Mouse (Mus musculus): ENCODE data around the gene Erp29. TPM values are rescaled to one million over a fixed set of nuclear protein-coding genes. Genes with fewer than 3 reads are reported as not detected.

Erp29 gene
- polyA plus RNA-seq, 1 experiment from 2014 or later: 147 TPM

DNA sequence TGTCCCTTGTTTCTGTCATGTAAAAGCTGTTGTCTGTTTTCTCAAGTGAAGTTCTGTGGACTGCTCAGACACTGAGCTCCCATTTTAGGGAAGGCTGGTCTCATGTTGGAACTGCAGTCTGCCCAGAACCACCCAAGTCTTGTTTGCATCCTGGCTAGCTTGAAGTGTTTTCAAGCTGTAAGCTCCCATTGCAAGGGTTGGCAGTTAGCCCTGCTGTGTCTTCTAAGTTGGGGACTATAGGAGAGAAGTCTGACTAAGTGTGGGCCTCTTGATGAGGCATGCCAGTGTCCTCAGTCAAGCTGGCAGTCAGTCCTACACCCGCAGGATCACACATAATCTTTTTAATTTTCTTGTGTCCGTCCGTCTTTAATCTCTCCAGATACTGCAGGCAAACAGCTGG lies 23.4 kb downstream of the Erp29 start:
- H3K36me3 ChIP-seq (ENCODE audit: control insufficient read depth, insufficient read depth, low read length): peaks cover 73% of the 10 kb centered on the region
- H3K9ac ChIP-seq (ENCODE audit: low read length): no peak overlapping the region
- H3K4me2 ChIP-seq (ENCODE audit: low read depth, low read length): no peak overlapping the region
- 91% methylated on average over 3 of the region's 3 CpGs for WGBS
- no peak overlapping the region for H3K27ac ChIP-seq (ENCODE audit: low read length)
- no peak overlapping the region for H3K4me3 ChIP-seq (ENCODE audit: low read length)
- no peaks in the 10 kb centered on the region for H3K27me3 ChIP-seq (ENCODE audit: control insufficient read depth, insufficient read depth, low read depth, low read length)
- no peak for ATAC-seq (ENCODE audit: low read depth)
- H3K9me3 ChIP-seq (ENCODE audit: control insufficient read depth, low read length): no peaks in the 10 kb centered on the region
- no peaks in the 10 kb centered on the region for H3K4me1 ChIP-seq (replicated peaks; ENCODE audit: control insufficient read depth, insufficient read depth, low read length)

GRCm38 (mm10) chr5:121423297-121423696 lies 29.0 kb downstream of the Erp29 start:
- ATAC-seq (ENCODE audit: low read depth): no peak
- no peak overlapping the region for H3K4me2 ChIP-seq (ENCODE audit: low read depth, low read length)
- H3K36me3 ChIP-seq (ENCODE audit: control insufficient read depth, insufficient read depth, low read length): peaks cover 56% of the 10 kb centered on the region
- WGBS: 91% methylated on average over 10 of the region's 10 CpGs
- H3K4me1 ChIP-seq (replicated peaks; ENCODE audit: control insufficient read depth, insufficient read depth, low read length): no peaks in the 10 kb centered on the region
- no peaks in the 10 kb centered on the region for H3K9me3 ChIP-seq (ENCODE audit: control insufficient read depth, low read length)
- H3K4me3 ChIP-seq (ENCODE audit: low read length): no peak overlapping the region
- H3K27me3 ChIP-seq (ENCODE audit: control insufficient read depth, insufficient read depth, low read depth, low read length): no peaks in the 10 kb centered on the region
- H3K9ac ChIP-seq (ENCODE audit: low read length): no peak overlapping the region
- H3K27ac ChIP-seq (ENCODE audit: low read length): no peak overlapping the region

DNA sequence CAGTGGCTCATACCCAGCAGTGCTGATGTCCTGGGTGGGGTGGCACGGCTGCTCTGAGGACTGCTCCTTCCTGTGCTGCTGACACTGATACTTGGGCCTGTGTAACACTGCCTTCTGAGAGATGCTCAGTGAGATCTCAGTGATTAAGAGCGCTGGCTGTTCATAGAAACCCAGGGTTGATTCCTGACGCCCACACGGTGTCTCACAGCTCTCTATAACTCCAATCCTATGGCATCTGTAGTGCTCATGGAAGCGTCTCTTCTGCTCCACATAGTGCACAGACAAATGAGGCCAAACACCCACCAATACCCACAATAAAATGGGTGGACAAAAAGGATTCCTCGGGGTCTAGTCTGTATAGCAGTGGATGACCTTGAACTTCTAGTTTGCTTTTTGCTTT lies 29.5 kb downstream of the Erp29 start:
- no peak overlapping the region for H3K4me3 ChIP-seq (ENCODE audit: low read length)
- H3K36me3 ChIP-seq (ENCODE audit: control insufficient read depth, insufficient read depth, low read length): peaks cover 57% of the 10 kb centered on the region
- H3K9me3 ChIP-seq (ENCODE audit: control insufficient read depth, low read length): no peaks in the 10 kb centered on the region
- no peak overlapping the region for H3K4me2 ChIP-seq (ENCODE audit: low read depth, low read length)
- H3K9ac ChIP-seq (ENCODE audit: low read length): no peak overlapping the region
- no peaks in the 10 kb centered on the region for H3K27me3 ChIP-seq (ENCODE audit: control insufficient read depth, insufficient read depth, low read depth, low read length)
- 92% methylated on average over 6 of the region's 6 CpGs for WGBS
- H3K27ac ChIP-seq (ENCODE audit: low read length): no peak overlapping the region
- no peak for ATAC-seq (ENCODE audit: low read depth)
- no peaks in the 10 kb centered on the region for H3K4me1 ChIP-seq (replicated peaks; ENCODE audit: control insufficient read depth, insufficient read depth, low read length)

DNA sequence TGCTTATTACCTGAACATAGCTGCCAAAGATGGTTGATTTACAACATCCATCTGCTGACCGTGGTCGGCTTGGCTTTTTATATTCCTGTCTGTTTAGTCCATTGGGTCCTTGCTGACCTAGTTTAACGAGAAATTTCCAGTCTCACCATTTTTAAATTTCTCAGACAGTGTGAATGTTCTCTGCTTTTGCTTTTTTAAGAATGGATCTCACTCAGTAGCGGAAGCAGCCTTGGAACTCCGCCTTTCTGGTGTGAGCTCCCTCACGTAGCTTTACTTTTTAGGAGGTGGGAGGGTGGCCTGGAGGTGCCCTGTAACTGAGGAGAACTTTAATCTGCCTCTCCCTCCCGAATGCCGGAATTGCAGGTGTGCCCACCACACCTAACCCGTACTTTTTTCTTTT lies 31.6 kb downstream of the Erp29 start:
- H3K4me1 ChIP-seq (replicated peaks; ENCODE audit: control insufficient read depth, insufficient read depth, low read length): no peaks in the 10 kb centered on the region
- no peak overlapping the region for H3K4me2 ChIP-seq (ENCODE audit: low read depth, low read length)
- H3K9me3 ChIP-seq (ENCODE audit: control insufficient read depth, low read length): no peaks in the 10 kb centered on the region
- H3K27me3 ChIP-seq (ENCODE audit: control insufficient read depth, insufficient read depth, low read depth, low read length): no peaks in the 10 kb centered on the region
- WGBS: 90% methylated on average over 9 of the region's 9 CpGs
- no peak overlapping the region for H3K9ac ChIP-seq (ENCODE audit: low read length)
- no peak overlapping the region for H3K27ac ChIP-seq (ENCODE audit: low read length)
- no peak overlapping the region for H3K4me3 ChIP-seq (ENCODE audit: low read length)
- H3K36me3 ChIP-seq (ENCODE audit: control insufficient read depth, insufficient read depth, low read length): peaks cover 56% of the 10 kb centered on the region
- no peak for ATAC-seq (ENCODE audit: low read depth)

DNA sequence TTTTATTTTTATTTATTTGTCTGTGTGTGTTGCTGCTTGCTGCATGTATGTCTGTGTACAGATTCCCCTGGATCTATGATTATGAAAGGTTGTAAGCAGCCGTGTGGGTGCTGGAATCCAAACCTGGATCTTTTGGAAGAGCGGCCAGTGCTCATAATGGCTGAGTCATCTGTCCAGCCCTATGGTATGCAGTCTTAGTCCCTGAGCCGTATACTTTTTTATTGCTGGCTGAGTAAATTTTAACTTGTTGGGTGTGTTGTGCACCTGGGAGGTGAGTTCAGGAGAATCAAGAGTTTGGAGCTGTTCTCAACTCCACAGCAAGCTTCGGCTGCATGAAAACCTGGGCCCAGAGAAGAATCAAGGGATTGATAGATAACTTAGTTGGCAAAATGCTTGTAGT lies 41.3 kb downstream of the Erp29 start:
- no peak overlapping the region for H3K4me3 ChIP-seq (ENCODE audit: low read length)
- H3K4me2 ChIP-seq (ENCODE audit: low read depth, low read length): no peak overlapping the region
- H3K27ac ChIP-seq (ENCODE audit: low read length): no peak overlapping the region
- H3K36me3 ChIP-seq (ENCODE audit: control insufficient read depth, insufficient read depth, low read length): peaks cover 25% of the 10 kb centered on the region
- no peak for ATAC-seq (ENCODE audit: low read depth)
- WGBS: 86% methylated on average over 4 of the region's 4 CpGs
- no peak overlapping the region for H3K9ac ChIP-seq (ENCODE audit: low read length)
- no peaks in the 10 kb centered on the region for H3K4me1 ChIP-seq (replicated peaks; ENCODE audit: control insufficient read depth, insufficient read depth, low read length)
- no peaks in the 10 kb centered on the region for H3K9me3 ChIP-seq (ENCODE audit: control insufficient read depth, low read length)
- H3K27me3 ChIP-seq (ENCODE audit: control insufficient read depth, insufficient read depth, low read depth, low read length): no peaks in the 10 kb centered on the region

- 77% methylated on average over 8 of the region's 8 CpGs for WGBS
- Histone ChIP-seq H3K36me3 (ENCODE audit: control insufficient read depth, insufficient read depth, low read length) (peaks cover 8% of the 10 kb centered on the region; the same call in 1 of the 2 replicates), H3K4me3 (ENCODE audit: low read length) (no peak overlapping the region), H3K9ac (ENCODE audit: low read length) (no peak overlapping the region), H3K27ac (ENCODE audit: low read length) (no peak overlapping the region), H3K4me2 (ENCODE audit: low read depth, low read length) (no peak overlapping the region), H3K27me3 (ENCODE audit: control insufficient read depth, insufficient read depth, low read depth, low read length) (no peaks in the 10 kb centered on the region), H3K4me1 (replicated peaks; ENCODE audit: control insufficient read depth, insufficient read depth, low read length) (no peaks in the 10 kb centered on the region), H3K9me3 (ENCODE audit: control insufficient read depth, low read length) (no peaks in the 10 kb centered on the region)
- no peak for ATAC-seq (ENCODE audit: low read depth)
These were observed 44.5 kb downstream of the Erp29 start for GRCm38 (mm10) chr5:121407856-121408255.

GRCm38 (mm10) chr5:121400849-121401248 lies 51.5 kb downstream of the Erp29 start:
- 74% methylated on average over 5 of the region's 5 CpGs for WGBS
- H3K36me3 ChIP-seq (ENCODE audit: control insufficient read depth, insufficient read depth, low read length): no peaks in the 10 kb centered on the region; the same call in 1 of the 2 replicates
- no peak overlapping the region for H3K4me3 ChIP-seq (ENCODE audit: low read length)
- peaks cover 18% of the 10 kb centered on the region for H3K4me1 ChIP-seq (replicated peaks; ENCODE audit: control insufficient read depth, insufficient read depth, low read length)
- no peaks in the 10 kb centered on the region for H3K9me3 ChIP-seq (ENCODE audit: control insufficient read depth, low read length)
- no peak overlapping the region for H3K4me2 ChIP-seq (ENCODE audit: low read depth, low read length)
- H3K27ac ChIP-seq (ENCODE audit: low read length): no peak overlapping the region
- no peak overlapping the region for H3K9ac ChIP-seq (ENCODE audit: low read length)
- ATAC-seq (ENCODE audit: low read depth): no peak
- no peaks in the 10 kb centered on the region for H3K27me3 ChIP-seq (ENCODE audit: control insufficient read depth, insufficient read depth, low read depth, low read length)

DNA sequence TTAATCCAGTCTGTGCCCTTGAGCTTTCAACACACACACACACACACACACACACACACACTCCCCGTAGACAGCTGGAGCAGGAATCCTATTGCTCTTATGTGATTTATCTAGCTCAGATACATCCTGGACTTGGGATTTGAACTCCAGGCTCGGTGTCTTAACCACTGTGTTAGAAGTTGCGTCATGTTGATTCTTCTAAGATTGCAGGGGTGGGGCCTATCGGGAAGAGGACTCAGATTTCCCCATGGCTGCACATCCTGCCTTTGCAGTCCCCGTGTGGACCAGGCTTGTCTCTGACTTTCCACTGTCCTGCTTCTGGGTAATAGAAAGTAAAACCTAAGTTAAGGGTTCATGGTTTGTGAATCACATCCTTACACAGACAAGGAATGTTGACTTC lies 52.2 kb downstream of the Erp29 start:
- no peak overlapping the region for H3K4me2 ChIP-seq (ENCODE audit: low read depth, low read length)
- H3K4me1 ChIP-seq (replicated peaks; ENCODE audit: control insufficient read depth, insufficient read depth, low read length): peaks cover 18% of the 10 kb centered on the region
- 54% methylated on average over 5 of the region's 5 CpGs for WGBS
- no peaks in the 10 kb centered on the region for H3K27me3 ChIP-seq (ENCODE audit: control insufficient read depth, insufficient read depth, low read depth, low read length)
- ATAC-seq (ENCODE audit: low read depth): no peak
- H3K9ac ChIP-seq (ENCODE audit: low read length): no peak overlapping the region
- no peaks in the 10 kb centered on the region for H3K9me3 ChIP-seq (ENCODE audit: control insufficient read depth, low read length)
- no peaks in the 10 kb centered on the region; the same call in 1 of the 2 replicates for H3K36me3 ChIP-seq (ENCODE audit: control insufficient read depth, insufficient read depth, low read length)
- no peak overlapping the region for H3K4me3 ChIP-seq (ENCODE audit: low read length)
- no peak overlapping the region for H3K27ac ChIP-seq (ENCODE audit: low read length)

DNA sequence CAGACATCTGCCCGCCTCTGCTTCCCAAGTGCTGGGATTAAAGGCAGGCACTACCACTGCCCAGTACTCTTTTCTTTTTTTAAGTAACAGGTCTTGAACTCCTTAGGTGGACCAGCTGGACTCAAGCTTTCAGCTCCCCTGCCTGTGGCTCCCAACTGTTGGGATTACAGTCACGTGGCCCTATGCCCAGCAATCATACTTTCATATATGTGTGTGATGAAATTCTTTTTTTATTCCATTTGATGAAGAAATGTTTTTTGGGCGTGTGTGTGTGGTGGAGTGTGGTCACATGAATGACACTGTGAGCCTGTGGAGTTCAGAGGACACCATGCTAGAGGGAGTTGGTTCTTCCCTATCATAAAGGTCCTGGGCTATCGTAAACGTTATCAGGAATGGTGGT lies 52.8 kb downstream of the Erp29 start:
- H3K4me3 ChIP-seq (ENCODE audit: low read length): no peak overlapping the region
- H3K9me3 ChIP-seq (ENCODE audit: control insufficient read depth, low read length): no peaks in the 10 kb centered on the region
- WGBS: 80% methylated on average over 5 of the region's 5 CpGs
- peak overlapping the region; percentile 95 for H3K4me2 ChIP-seq (ENCODE audit: low read depth, low read length)
- H3K27ac ChIP-seq (ENCODE audit: low read length): no peak overlapping the region
- ATAC-seq (ENCODE audit: low read depth): no peak
- H3K27me3 ChIP-seq (ENCODE audit: control insufficient read depth, insufficient read depth, low read depth, low read length): no peaks in the 10 kb centered on the region
- peaks cover 18% of the 10 kb centered on the region for H3K4me1 ChIP-seq (replicated peaks; ENCODE audit: control insufficient read depth, insufficient read depth, low read length)
- H3K9ac ChIP-seq (ENCODE audit: low read length): no peak overlapping the region
- no peaks in the 10 kb centered on the region; the same call in 1 of the 2 replicates for H3K36me3 ChIP-seq (ENCODE audit: control insufficient read depth, insufficient read depth, low read length)

DNA sequence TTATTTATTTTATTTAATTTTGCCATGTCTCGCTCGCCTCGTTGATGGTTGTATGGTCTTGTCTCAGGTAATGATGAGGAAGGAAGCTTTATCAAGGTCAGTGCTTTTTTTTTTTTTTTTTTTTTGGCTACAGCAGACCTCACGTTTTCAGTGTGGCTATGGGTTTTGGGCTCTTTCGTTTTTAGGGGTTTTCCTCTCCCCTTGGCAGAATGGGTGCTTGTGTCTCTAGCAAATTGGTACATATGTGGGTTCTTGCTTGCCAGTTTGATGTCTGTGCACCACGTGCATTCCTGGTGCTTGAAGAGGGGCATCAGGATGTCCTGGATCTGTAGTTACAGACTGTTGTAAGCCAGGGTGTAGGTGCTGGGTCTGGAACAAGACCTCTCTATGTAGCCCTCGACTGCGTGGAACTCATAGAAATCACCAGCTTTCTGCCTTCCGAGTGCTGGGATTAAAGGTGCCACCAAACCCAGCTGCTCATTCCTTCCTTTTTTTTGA lies 53.3 kb downstream of the Erp29 start:
- Histone ChIP-seq H3K4me2 (ENCODE audit: low read depth, low read length) (peak overlapping the region; percentile 95), H3K4me3 (ENCODE audit: low read length) (peak overlapping the region; percentile 95), H3K36me3 (ENCODE audit: control insufficient read depth, insufficient read depth, low read length) (no peaks in the 10 kb centered on the region; the same call in 1 of the 2 replicates), H3K9me3 (ENCODE audit: control insufficient read depth, low read length) (no peaks in the 10 kb centered on the region), H3K27ac (ENCODE audit: low read length) (no peak overlapping the region), H3K27me3 (ENCODE audit: control insufficient read depth, insufficient read depth, low read depth, low read length) (no peaks in the 10 kb centered on the region), H3K4me1 (replicated peaks; ENCODE audit: control insufficient read depth, insufficient read depth, low read length) (peaks cover 18% of the 10 kb centered on the region), H3K9ac (ENCODE audit: low read length) (peak overlapping the region; percentile 86)
- ATAC-seq (ENCODE audit: low read depth): no peak
- 38% methylated on average over 9 of the region's 9 CpGs for WGBS
